Mouse (Mus musculus): ENCODE results near the gene Glipr2.

DNA sequence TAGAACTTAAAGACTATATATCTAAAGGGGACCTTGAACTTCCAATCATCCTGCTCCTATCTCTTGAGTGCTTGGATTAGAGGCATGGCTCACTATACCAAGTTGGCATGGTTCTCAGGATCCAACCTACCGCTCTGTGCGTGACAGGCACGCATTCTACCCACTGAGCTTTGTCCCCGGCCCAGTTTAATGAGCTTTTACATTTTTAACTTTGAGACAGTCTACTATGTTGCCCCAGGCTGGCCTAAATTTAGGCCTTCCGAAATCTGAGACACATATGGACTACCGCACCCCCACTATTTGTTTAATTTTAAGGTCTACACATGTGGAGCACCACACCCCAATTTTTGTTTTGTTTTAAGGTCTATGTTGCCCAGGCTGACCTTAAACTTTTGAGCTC lies 23.6 kb downstream of the Glipr2 start:
- TF ChIP-seq CTCF (IDR thresholded peaks at IDR 0.05; ENCODE audit: low read depth, low read length) (no peak), EP300 (IDR thresholded peaks at IDR 0.05; ENCODE audit: insufficient read depth, low read depth, low read length) (no peak)
